Mouse (Mus musculus): ENCODE measurements around the gene Cd164l2. TPM values are rescaled to one million over a fixed set of nuclear protein-coding genes. Genes with fewer than 3 reads are reported as not detected.

Cd164l2 gene
- polyA plus RNA-seq (2015; fragmentation: Nextera tagmentation; extraction: Ambion mirVana): 0.88 and 1.1 TPM in 2 replicates

DNA sequence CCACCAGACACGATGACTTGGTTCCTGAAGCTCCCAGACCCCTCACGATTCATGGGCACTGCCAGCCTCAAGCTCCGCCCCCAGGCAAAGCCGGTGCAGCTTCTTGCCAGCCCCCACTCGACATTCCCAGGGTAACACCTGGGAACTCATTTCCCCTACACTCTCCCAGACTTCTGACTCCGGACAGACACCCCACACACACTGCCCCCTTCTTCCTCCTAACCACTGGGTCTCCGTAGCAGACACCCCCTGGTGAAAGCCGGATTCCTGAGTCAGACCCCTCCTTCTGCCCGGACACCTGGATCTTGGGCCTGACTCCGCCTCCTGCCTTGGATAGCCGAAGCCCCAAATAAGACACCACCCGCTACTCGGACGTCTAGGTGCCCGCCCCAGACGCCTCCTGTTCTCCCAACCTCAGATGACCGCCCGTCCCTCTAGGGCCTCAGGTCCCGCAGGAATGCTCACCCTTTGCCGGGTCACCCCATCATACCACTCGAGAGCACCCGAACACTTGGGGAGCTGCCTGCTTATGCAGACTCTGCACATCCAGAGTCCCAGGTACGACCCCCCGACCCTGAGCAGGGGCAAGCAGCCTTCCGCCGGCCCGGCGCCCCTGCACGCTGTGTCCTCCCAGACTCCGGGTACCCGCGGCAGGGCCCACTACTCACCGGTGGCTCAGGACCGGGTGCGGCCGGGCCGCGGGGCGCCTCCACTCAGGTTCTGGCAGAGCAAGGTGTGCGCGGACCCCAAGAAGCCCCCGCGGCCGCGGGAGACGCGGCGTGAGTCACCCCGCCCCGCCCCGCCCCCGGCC is at the start of gene Cd164l2, which contains the start of gene Gpr3:
Gene Cd164l2, plus strand, starts transcription at position 381 of the 811 bp plus-strand sequence.
Gene Gpr3, minus strand, starts transcription at position 786 of the 811 bp plus-strand sequence.
- Histone ChIP-seq H3K9me3 (ENCODE audit: control insufficient read depth, low read length) (no peaks in the 10 kb centered on the region), H3K4me3 (replicated peaks; ENCODE audit: low read length) (peak within 1 kb of the TSS; percentile 64), H3K27ac (ENCODE audit: low read length) (no peak within 1 kb of the TSS), H3K27me3 (replicated peaks; ENCODE audit: control insufficient read depth, insufficient read depth, low read length) (peaks cover 6% of the 10 kb centered on the region; the same call in 1 of the 2 replicates), H3K9ac (replicated peaks; ENCODE audit: low read depth, low read length) (peak within 1 kb of the TSS; percentile 64), H3K4me1 (replicated peaks; ENCODE audit: control insufficient read depth, insufficient read depth, low read length) (peaks cover 14% of the 10 kb centered on the region), H3K36me3 (ENCODE audit: control insufficient read depth, insufficient read depth) (no peaks in the 10 kb centered on the region), H3K4me2 (ENCODE audit: low read length) (peak within 1 kb of the TSS; percentile 87)
- ATAC-seq: peak; percentile 59
- WGBS: 2% methylated on average over 45 of the region's 52 CpGs

DNA sequence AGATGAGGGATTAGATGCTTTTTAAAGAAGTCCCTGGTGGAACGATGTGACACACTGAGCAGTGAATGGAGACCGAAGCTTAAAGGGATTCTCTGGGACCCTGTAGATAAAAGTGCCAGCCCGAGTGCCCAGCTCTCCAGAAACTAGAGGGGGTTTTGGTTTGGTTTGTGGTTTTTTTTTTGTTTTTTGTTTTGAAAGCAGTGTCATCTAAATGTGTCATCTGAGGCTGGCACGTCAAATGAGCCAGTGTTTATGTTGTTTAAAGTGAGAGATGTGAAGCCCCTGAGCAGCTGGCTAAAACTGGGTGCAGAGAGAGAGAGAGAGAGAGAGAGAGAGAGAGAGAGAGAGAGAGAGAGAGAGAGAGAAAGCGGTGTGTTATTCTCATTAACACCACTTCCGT is 49.7 kb upstream of the Cd164l2 start:
- H3K27ac ChIP-seq (ENCODE audit: low read length): no peak overlapping the region
- peaks cover 23% of the 10 kb centered on the region for H3K4me1 ChIP-seq (replicated peaks; ENCODE audit: control insufficient read depth, insufficient read depth, low read length)
- H3K36me3 ChIP-seq (ENCODE audit: control insufficient read depth, insufficient read depth): no peaks in the 10 kb centered on the region
- H3K9ac ChIP-seq (replicated peaks; ENCODE audit: low read depth, low read length): no peak overlapping the region
- H3K9me3 ChIP-seq (ENCODE audit: control insufficient read depth, low read length): no peaks in the 10 kb centered on the region
- no peak overlapping the region for H3K4me3 ChIP-seq (replicated peaks; ENCODE audit: low read length)
- no peak for ATAC-seq
- WGBS: 55% methylated on average over 6 of the region's 6 CpGs
- H3K4me2 ChIP-seq (ENCODE audit: low read length): no peak overlapping the region
- no peaks in the 10 kb centered on the region for H3K27me3 ChIP-seq (replicated peaks; ENCODE audit: control insufficient read depth, insufficient read depth, low read length)

DNA sequence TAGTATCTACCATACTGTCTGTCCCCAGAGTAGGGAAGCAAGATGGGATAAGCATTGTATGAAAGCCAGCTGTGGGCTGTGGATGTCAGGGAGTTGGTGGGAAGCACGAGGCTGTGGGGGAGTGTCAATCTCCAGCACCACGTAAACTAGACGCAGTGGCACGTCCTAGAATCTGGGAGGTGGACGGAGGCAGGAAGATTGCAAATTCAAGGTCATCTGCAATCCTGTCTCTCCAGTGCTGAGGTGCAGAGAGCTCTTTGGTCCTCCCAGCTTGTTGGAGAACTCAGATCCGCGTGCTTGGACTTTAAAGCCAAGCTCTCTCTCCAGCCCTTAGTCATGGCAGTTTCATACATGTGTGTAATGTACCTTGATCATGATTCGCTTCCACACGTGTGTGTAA is 45.2 kb upstream of the Cd164l2 start:
- no peak overlapping the region for H3K27ac ChIP-seq (ENCODE audit: low read length)
- H3K27me3 ChIP-seq (replicated peaks; ENCODE audit: control insufficient read depth, insufficient read depth, low read length): no peaks in the 10 kb centered on the region
- H3K4me2 ChIP-seq (ENCODE audit: low read length): no peak overlapping the region
- no peak for ATAC-seq
- peaks cover 12% of the 10 kb centered on the region for H3K4me1 ChIP-seq (replicated peaks; ENCODE audit: control insufficient read depth, insufficient read depth, low read length)
- no peaks in the 10 kb centered on the region for H3K36me3 ChIP-seq (ENCODE audit: control insufficient read depth, insufficient read depth)
- WGBS: 92% methylated on average over 9 of the region's 9 CpGs
- H3K9me3 ChIP-seq (ENCODE audit: control insufficient read depth, low read length): no peaks in the 10 kb centered on the region
- H3K4me3 ChIP-seq (replicated peaks; ENCODE audit: low read length): no peak overlapping the region
- no peak overlapping the region for H3K9ac ChIP-seq (replicated peaks; ENCODE audit: low read depth, low read length)

DNA sequence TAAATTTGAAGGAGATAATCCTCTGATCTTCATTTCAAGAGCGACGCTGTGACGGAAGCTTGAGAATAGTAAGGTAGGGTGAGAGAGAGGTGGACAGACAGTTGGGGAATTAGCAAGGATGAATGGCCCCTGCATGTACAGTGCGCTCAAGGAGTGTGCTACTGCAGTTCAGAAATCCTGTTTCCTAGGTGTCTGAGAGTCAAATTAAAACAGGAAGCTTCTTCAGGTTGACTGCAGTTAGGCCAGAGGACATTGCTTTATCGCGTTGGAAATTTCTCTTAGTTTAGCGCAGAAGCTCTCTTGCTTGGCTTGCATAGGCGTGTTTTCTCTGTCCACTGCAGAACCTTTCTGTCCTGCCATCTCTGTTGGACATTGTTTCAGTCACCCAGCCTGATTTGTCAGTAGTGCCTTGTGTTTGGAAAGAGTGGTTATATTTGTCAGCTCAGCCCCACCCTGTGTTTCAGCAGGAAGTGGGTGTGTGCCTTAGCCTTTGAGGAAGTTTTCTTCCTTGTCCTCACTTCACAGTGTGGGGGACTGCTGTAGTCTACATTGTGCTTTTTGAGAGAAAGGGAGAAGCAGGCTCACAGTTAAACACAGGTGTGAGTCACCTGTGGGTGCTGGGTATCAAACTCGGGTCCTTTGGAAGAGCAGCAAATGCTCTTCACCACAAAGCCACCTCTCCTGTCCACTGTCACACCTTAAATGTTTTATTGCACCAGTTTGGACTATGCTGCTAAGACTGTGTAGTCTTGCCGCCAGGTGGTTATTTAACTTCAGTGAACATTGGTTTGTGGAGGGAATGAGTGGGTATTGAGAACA is 42.5 kb upstream of the Cd164l2 start:
- Histone ChIP-seq H3K4me1 (replicated peaks; ENCODE audit: control insufficient read depth, insufficient read depth, low read length) (peaks cover 9% of the 10 kb centered on the region), H3K36me3 (ENCODE audit: control insufficient read depth, insufficient read depth) (no peaks in the 10 kb centered on the region), H3K4me3 (replicated peaks; ENCODE audit: low read length) (no peak overlapping the region), H3K9me3 (ENCODE audit: control insufficient read depth, low read length) (no peaks in the 10 kb centered on the region), H3K27me3 (replicated peaks; ENCODE audit: control insufficient read depth, insufficient read depth, low read length) (no peaks in the 10 kb centered on the region), H3K4me2 (ENCODE audit: low read length) (no peak overlapping the region), H3K9ac (replicated peaks; ENCODE audit: low read depth, low read length) (no peak overlapping the region), H3K27ac (ENCODE audit: low read length) (no peak overlapping the region)
- WGBS: 91% methylated on average over 10 of the region's 10 CpGs
- no peak for ATAC-seq

DNA sequence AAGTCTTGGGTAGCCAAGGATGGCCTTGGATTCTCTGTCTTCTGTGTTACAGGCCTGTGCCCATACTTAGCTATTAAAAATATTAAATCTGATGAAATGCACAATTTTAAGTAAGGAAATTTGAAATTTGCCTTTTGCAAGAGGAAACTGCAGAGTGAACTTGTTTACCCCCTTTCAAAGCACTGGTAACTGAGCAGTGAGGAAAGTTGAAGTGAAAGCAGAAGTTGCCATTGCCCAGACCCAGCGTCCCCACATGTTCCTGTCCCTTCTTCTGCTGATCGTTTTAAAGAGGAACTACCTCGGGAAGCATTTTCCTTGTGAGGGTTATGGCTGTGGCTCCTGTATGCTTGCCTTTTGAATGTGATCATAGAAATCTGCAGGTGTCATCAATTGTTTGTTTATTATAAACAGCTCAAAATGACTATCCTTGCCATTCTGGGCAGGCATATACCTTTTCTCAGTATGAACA is 41.8 kb upstream of the Cd164l2 start:
- H3K27ac ChIP-seq (ENCODE audit: low read length): peak overlapping the region; percentile 15; the same call in 1 of the 2 replicates
- 79% methylated on average over 3 of the region's 3 CpGs for WGBS

DNA sequence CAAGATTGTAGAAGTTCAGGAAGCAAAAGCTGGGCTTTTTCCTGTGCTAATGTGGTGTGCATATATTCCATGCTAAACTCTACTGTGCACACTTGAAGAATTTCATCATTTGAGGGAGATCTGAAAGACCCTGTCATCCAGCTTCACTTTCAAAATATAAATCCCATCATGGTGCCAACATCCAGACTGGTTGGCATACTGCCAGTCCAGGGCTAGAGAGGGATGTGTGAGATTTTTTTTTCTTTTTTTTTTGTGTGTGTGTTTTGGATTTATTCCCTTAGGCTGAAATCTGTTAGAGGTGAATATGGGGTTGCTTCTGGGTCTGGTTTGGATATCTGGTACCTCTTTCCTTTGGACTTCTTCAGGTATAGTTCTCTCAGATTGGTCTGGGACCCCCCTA is 41.3 kb upstream of the Cd164l2 start:
- H3K27ac ChIP-seq (ENCODE audit: low read length): peak overlapping the region; percentile 15; the same call in 1 of the 2 replicates
- H3K4me2 ChIP-seq (ENCODE audit: low read length): no peak overlapping the region
- no peak overlapping the region for H3K9ac ChIP-seq (replicated peaks; ENCODE audit: low read depth, low read length)
- no peak overlapping the region for H3K4me3 ChIP-seq (replicated peaks; ENCODE audit: low read length)
- H3K27me3 ChIP-seq (replicated peaks; ENCODE audit: control insufficient read depth, insufficient read depth, low read length): no peaks in the 10 kb centered on the region
- no peaks in the 10 kb centered on the region for H3K9me3 ChIP-seq (ENCODE audit: control insufficient read depth, low read length)
- no peaks in the 10 kb centered on the region for H3K36me3 ChIP-seq (ENCODE audit: control insufficient read depth, insufficient read depth)
- ATAC-seq: no peak
- H3K4me1 ChIP-seq (replicated peaks; ENCODE audit: control insufficient read depth, insufficient read depth, low read length): peaks cover 10% of the 10 kb centered on the region

More for the DNA sequence above, 41.8 kb upstream of the Cd164l2 start:
- H3K4me2 ChIP-seq (ENCODE audit: low read length): no peak overlapping the region
- H3K4me3 ChIP-seq (replicated peaks; ENCODE audit: low read length): no peak overlapping the region
- peaks cover 9% of the 10 kb centered on the region for H3K4me1 ChIP-seq (replicated peaks; ENCODE audit: control insufficient read depth, insufficient read depth, low read length)
- no peaks in the 10 kb centered on the region for H3K36me3 ChIP-seq (ENCODE audit: control insufficient read depth, insufficient read depth)
- H3K9me3 ChIP-seq (ENCODE audit: control insufficient read depth, low read length): no peaks in the 10 kb centered on the region
- no peak for ATAC-seq
- H3K9ac ChIP-seq (replicated peaks; ENCODE audit: low read depth, low read length): no peak overlapping the region
- H3K27me3 ChIP-seq (replicated peaks; ENCODE audit: control insufficient read depth, insufficient read depth, low read length): no peaks in the 10 kb centered on the region

DNA sequence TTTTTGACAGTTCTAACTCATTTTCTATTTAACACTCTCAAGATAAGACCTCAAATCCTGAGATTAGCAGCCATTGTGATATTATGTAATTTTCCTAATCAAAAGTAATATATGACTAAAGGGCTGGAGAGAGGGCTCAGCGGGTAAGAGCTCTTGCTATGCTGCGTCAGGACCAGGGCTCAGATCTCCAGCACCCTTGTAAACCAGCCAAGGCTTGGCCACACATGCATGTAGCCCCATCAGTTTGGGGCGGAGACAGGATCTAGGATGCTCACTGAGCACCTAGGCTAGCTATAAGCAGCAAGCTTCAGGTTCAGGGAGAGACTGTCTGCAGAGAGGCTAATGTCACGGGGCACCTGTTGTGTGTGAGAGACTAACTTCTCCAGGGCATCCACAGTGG is 39.5 kb upstream of the Cd164l2 start:
- no peaks in the 10 kb centered on the region for H3K36me3 ChIP-seq (ENCODE audit: control insufficient read depth, insufficient read depth)
- no peak overlapping the region for H3K27ac ChIP-seq (ENCODE audit: low read length)
- H3K9me3 ChIP-seq (ENCODE audit: control insufficient read depth, low read length): no peaks in the 10 kb centered on the region
- no peak overlapping the region for H3K9ac ChIP-seq (replicated peaks; ENCODE audit: low read depth, low read length)
- no peak for ATAC-seq
- no peaks in the 10 kb centered on the region for H3K27me3 ChIP-seq (replicated peaks; ENCODE audit: control insufficient read depth, insufficient read depth, low read length)
- WGBS: 88% methylated on average over 4 of the region's 4 CpGs
- peaks cover 28% of the 10 kb centered on the region for H3K4me1 ChIP-seq (replicated peaks; ENCODE audit: control insufficient read depth, insufficient read depth, low read length)
- no peak overlapping the region for H3K4me3 ChIP-seq (replicated peaks; ENCODE audit: low read length)
- no peak overlapping the region for H3K4me2 ChIP-seq (ENCODE audit: low read length)

DNA sequence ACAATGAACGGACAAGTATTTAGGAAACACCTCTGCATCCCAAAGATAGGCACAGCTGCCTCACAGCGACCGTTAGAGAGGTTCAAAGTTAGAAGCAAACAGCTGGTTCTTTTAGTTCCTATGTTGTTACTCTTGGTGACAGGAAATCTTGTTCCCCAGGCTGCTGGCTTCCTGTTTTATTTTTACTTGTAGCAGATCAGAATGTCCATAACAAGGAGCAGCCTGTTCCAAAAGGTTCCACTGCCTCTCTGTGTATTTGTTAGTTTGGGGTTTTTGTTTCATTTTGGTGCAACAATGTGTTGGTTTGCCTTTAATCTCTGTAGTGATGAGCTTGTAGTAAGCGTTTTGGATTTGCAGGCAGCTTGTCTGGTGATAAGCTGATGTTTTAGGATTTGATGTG is 37.6 kb upstream of the Cd164l2 start:
- peaks cover 2% of the 10 kb centered on the region; the same call in 1 of the 2 replicates for H3K36me3 ChIP-seq (ENCODE audit: control insufficient read depth, insufficient read depth)
- WGBS: 84% methylated on average over 4 of the region's 4 CpGs
- no peak for ATAC-seq

DNA sequence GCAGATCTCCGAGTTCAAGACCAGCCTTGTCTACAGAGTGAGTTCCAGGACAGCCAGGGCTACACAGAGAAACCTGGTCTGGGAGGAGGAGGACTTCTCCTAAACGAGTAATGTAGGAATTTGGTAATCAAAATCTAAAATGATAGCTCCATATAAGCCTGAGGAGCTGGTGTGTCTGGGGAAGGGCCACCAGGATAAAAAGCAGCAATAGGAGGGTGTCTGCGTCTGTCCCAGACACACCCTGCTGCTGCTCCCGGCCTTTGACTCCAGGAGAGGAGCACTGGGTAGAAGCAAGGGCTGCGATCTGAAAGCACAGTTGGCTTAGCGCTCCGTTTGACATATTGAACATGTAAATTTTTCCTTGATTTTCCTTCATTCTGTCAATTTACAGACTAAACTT is 36.7 kb upstream of the Cd164l2 start:
- 73% methylated on average over 7 of the region's 7 CpGs for WGBS
- no peak for ATAC-seq
- no peak overlapping the region for H3K4me2 ChIP-seq (ENCODE audit: low read length)
- peaks cover 2% of the 10 kb centered on the region; the same call in 1 of the 2 replicates for H3K36me3 ChIP-seq (ENCODE audit: control insufficient read depth, insufficient read depth)
- H3K27ac ChIP-seq (ENCODE audit: low read length): no peak overlapping the region
- no peak overlapping the region for H3K4me3 ChIP-seq (replicated peaks; ENCODE audit: low read length)
- H3K27me3 ChIP-seq (replicated peaks; ENCODE audit: control insufficient read depth, insufficient read depth, low read length): no peaks in the 10 kb centered on the region
- no peak overlapping the region for H3K9ac ChIP-seq (replicated peaks; ENCODE audit: low read depth, low read length)
- H3K9me3 ChIP-seq (ENCODE audit: control insufficient read depth, low read length): no peaks in the 10 kb centered on the region
- peaks cover 28% of the 10 kb centered on the region for H3K4me1 ChIP-seq (replicated peaks; ENCODE audit: control insufficient read depth, insufficient read depth, low read length)

More for the DNA sequence above, 37.6 kb upstream of the Cd164l2 start:
- Histone ChIP-seq H3K9me3 (ENCODE audit: control insufficient read depth, low read length) (no peaks in the 10 kb centered on the region), H3K4me2 (ENCODE audit: low read length) (no peak overlapping the region), H3K4me3 (replicated peaks; ENCODE audit: low read length) (no peak overlapping the region), H3K27ac (ENCODE audit: low read length) (no peak overlapping the region), H3K9ac (replicated peaks; ENCODE audit: low read depth, low read length) (no peak overlapping the region), H3K4me1 (replicated peaks; ENCODE audit: control insufficient read depth, insufficient read depth, low read length) (peaks cover 30% of the 10 kb centered on the region), H3K27me3 (replicated peaks; ENCODE audit: control insufficient read depth, insufficient read depth, low read length) (no peaks in the 10 kb centered on the region)
